In the genomic region with DNA sequence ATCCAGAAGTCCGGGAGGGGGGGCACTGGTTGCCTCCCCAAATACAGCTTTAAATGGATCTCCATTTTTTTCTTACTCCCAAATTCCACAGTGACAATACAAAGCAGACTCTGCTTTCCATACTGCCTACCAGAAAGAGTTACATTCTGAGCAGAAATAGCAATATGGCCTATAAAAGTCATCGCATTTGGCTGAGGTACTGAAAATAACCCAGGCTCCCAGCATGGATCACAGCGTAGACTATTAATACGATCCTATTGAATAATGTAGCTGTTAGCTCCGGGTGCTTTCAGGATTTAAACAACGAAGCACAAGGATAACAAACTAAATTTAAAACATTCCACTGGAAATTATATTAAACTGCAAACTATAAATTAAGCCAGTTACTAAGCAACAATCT, we compare ENCODE assay signal across 13 mouse cellular contexts. TPM values are rescaled to one million over a fixed set of nuclear protein-coding genes. Genes with fewer than 3 reads are reported as not detected.
DNase-seq lines count a peak whose midpoint lies in the region; ATAC-seq and TF ChIP-seq lines count a peak whose summit lies in the region.
"Had no signal": no experiment of that assay in that cellular context is flagged by ENCODE, and none has a peak within 500 bp of the region (broad histone marks: within the 10 kb centered on the region; RNA-seq: fewer than 3 reads in every experiment).

No protein-coding gene starts in this region.

- no peak for TF ChIP-seq POLR2A in limb, embryonic 14.5 days (IDR thresholded peaks at IDR 0.05; ENCODE audit: borderline replicate concordance, extremely low read depth, insufficient read depth, insufficient read length)

- 0 out of 2 replicates have a peak overlapping the region, but pooled peaks have one; percentile 1 for H3K9ac ChIP-seq in hindbrain, embryonic 15.5 days
- no peak overlapping the region for H3K9ac ChIP-seq in neural tube, embryonic 12.5 days
- no peak overlapping the region for H3K9ac ChIP-seq in limb, embryonic 14.5 days (ENCODE audit: low read depth, low read length, severe bottlenecking)
- H3K9ac ChIP-seq: liver, embryonic 14.5 days had no signal

- H3K36me3 ChIP-seq in hindbrain, embryonic 15.5 days, result no peaks in the 10 kb centered on the region
- H3K36me3 ChIP-seq in hindbrain, embryonic 10.5 days, result no peaks in the 10 kb centered on the region
- H3K36me3 ChIP-seq in neural tube, embryonic 12.5 days, result no peaks in the 10 kb centered on the region
- no peaks in the 10 kb centered on the region for H3K36me3 ChIP-seq in limb, embryonic 14.5 days (ENCODE audit: control insufficient read depth, insufficient read depth, low read length)
- H3K36me3 ChIP-seq: embryonic facial prominence, embryonic 10.5 days had no signal

- ATAC-seq in hindbrain, embryonic 15.5 days (ENCODE audit: low FRiP score, low read depth), result no peak
- ATAC-seq in neural tube, embryonic 12.5 days (ENCODE audit: low FRiP score, low read depth), result no peak
- no peak for ATAC-seq in limb, embryonic 14.5 days (ENCODE audit: low FRiP score, low read depth)

- 52% methylated on average over 6 of the region's 6 CpGs for WGBS in hindbrain, embryonic 15.5 days
- WGBS in hindbrain, embryonic 10.5 days, result 91% methylated on average over 6 of the region's 6 CpGs
- WGBS in neural tube, embryonic 12.5 days, result 73% methylated on average over 6 of the region's 6 CpGs
- 38% methylated on average over 6 of the region's 6 CpGs for WGBS in limb, embryonic 14.5 days

- peaks cover 22% of the 10 kb centered on the region for H3K4me1 ChIP-seq in hindbrain, embryonic 15.5 days (replicated peaks)
- H3K4me1 ChIP-seq in hindbrain, embryonic 10.5 days (replicated peaks), result peaks cover 14% of the 10 kb centered on the region
- peaks cover 11% of the 10 kb centered on the region for H3K4me1 ChIP-seq in neural tube, embryonic 12.5 days
- peaks cover 14% of the 10 kb centered on the region; the same call in 1 of the 2 replicates for H3K4me1 ChIP-seq in limb, embryonic 14.5 days (ENCODE audit: control insufficient read depth, insufficient read depth, low read length)

- no peak for DNase-seq in hindbrain, embryonic 10.5 days (ENCODE audit: low spot score)
- no peak for DNase-seq in neural tube, embryonic 10.5 days (ENCODE audit: extremely low spot score, low spot score)
- peak; percentile 49 for DNase-seq in limb, embryonic 14.5 days (ENCODE audit: low spot score)
- DNase-seq in cerebellum, adult 11-12 months, result no peak
- no peak for DNase-seq in ovary, postnatal 14 days (ENCODE audit: low spot score)
- DNase-seq: adrenal gland, postnatal 25 days; cerebellum, postnatal 14 days; gastrocnemius, postnatal 36 days; kidney, adult 9 months had no signal

- peak overlapping the region; percentile 62 for H3K4me2 ChIP-seq in hindbrain, embryonic 15.5 days
- 0 out of 2 replicates have a peak overlapping the region, but pooled peaks have one; percentile 5 for H3K4me2 ChIP-seq in neural tube, embryonic 12.5 days (replicated peaks)
- H3K4me2 ChIP-seq in limb, embryonic 14.5 days (replicated peaks; ENCODE audit: low read depth, low read length, severe bottlenecking), result peak overlapping the region; percentile 5; the same call in 1 of the 2 replicates

- peak overlapping the region; percentile 20 for H3K4me3 ChIP-seq in hindbrain, embryonic 15.5 days
- no peak overlapping the region for H3K4me3 ChIP-seq in hindbrain, embryonic 10.5 days
- no peak overlapping the region for H3K4me3 ChIP-seq in neural tube, embryonic 12.5 days
- no peak overlapping the region for H3K4me3 ChIP-seq in limb, embryonic 14.5 days (replicated peaks; ENCODE audit: low read length)
- H3K4me3 ChIP-seq: embryonic facial prominence, embryonic 10.5 days had no signal

- H3K27ac ChIP-seq in hindbrain, embryonic 15.5 days (replicated peaks), result no peak overlapping the region
- H3K27ac ChIP-seq in hindbrain, embryonic 10.5 days, result no peak overlapping the region
- no peak overlapping the region for H3K27ac ChIP-seq in neural tube, embryonic 12.5 days
- H3K27ac ChIP-seq in limb, embryonic 14.5 days (replicated peaks; ENCODE audit: low read depth, low read length), result no peak overlapping the region
- H3K27ac ChIP-seq: embryonic facial prominence, embryonic 10.5 days; liver, embryonic 14.5 days had no signal

- no peaks in the 10 kb centered on the region for H3K9me3 ChIP-seq in hindbrain, embryonic 15.5 days
- H3K9me3 ChIP-seq in hindbrain, embryonic 10.5 days, result no peaks in the 10 kb centered on the region
- no peaks in the 10 kb centered on the region for H3K9me3 ChIP-seq in neural tube, embryonic 12.5 days
- H3K9me3 ChIP-seq in limb, embryonic 14.5 days (ENCODE audit: control insufficient read depth, low read length), result no peaks in the 10 kb centered on the region
- H3K9me3 ChIP-seq: embryonic facial prominence, embryonic 10.5 days had no signal

- no peaks in the 10 kb centered on the region for H3K27me3 ChIP-seq in hindbrain, embryonic 15.5 days
- H3K27me3 ChIP-seq in hindbrain, embryonic 10.5 days (ENCODE audit: insufficient read depth, poor library complexity, severe bottlenecking), result peaks cover 15% of the 10 kb centered on the region
- no peaks in the 10 kb centered on the region for H3K27me3 ChIP-seq in neural tube, embryonic 12.5 days (replicated peaks)
- no peaks in the 10 kb centered on the region for H3K27me3 ChIP-seq in limb, embryonic 14.5 days (ENCODE audit: control insufficient read depth, insufficient read depth, low read length)

RNA-seq across cellular contexts. Expression of a gene that starts 2.8 kb away (rescaled TPM):
- 50.7 and 52.4 TPM in 2 replicates for polyA plus RNA-seq in hindbrain, embryonic 15.5 days (2015; fragmentation: Nextera tagmentation; extraction: Ambion mirVana)
- 16.2 and 16.8 TPM in 2 replicates for polyA plus RNA-seq in hindbrain, embryonic 10.5 days (2016; fragmentation: Nextera tagmentation; extraction: Ambion mirVana)
- polyA plus RNA-seq in neural tube, embryonic 12.5 days (2016; fragmentation: Nextera tagmentation; extraction: Ambion mirVana), result 37.9 and 38.0 TPM in 2 replicates
- 20.3 and 21.3 TPM in 2 replicates for polyA plus RNA-seq in limb, embryonic 14.5 days (2012; rRNA removed)
- polyA plus RNA-seq in limb, embryonic 14.5 days (2014; fragmentation: Nextera tagmentation; extraction: Ambion mirVana), result 33.9 and 35.4 TPM in 2 replicates

Comparison
In these comparisons a context has a peak if more than half of its experiments do, and no peak if none do; other contexts are left out.
1. H3K4me2 ChIP-seq: peak in every context shown above with its lines; median percentile 62 in hindbrain, embryonic 15.5 days; 5 in neural tube, embryonic 12.5 days; 5 in limb, embryonic 14.5 days.